Mouse (Mus musculus) frontal cortex, postnatal 14 days (tissue): Measurements from ENCODE around the gene Ugt1a6a.

Source experiments
- DNase-seq, 2 experiments: peaks; one replicate each; pipeline ENCODE4 v3.0.0; 2022; ENCODE audit warnings: low spot score in 2 of 2

Ugt1a6a gene

GRCm38 (mm10) chr1:88229566-88229965 is 95.0 kb downstream of the Ugt1a6a start:
- DNase-seq, result no peak

DNA sequence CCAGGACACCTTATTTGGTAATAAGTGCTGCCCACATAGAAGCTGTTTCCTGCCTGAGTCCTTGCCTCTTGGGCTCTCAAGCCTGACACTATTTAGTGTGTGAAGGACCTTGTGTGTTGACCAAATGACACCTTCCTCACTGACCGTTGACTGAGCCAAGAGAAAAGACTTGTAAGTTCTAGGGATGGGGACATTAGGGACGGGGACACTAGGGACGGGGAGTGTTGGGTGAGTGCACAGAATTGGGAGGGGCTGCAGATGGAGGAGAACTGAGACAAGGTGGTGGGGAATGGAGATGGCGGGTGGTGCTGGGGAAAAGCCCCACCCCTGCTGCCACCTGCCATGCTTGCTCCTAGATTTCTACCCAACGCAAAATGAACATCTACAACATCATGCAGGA is 95.4 kb downstream of the Ugt1a6a start:
- no peak for DNase-seq

- DNase-seq, result no peak
Observed at GRCm38 (mm10) chr1:88230421-88230820, 95.8 kb downstream of the Ugt1a6a start.

DNA sequence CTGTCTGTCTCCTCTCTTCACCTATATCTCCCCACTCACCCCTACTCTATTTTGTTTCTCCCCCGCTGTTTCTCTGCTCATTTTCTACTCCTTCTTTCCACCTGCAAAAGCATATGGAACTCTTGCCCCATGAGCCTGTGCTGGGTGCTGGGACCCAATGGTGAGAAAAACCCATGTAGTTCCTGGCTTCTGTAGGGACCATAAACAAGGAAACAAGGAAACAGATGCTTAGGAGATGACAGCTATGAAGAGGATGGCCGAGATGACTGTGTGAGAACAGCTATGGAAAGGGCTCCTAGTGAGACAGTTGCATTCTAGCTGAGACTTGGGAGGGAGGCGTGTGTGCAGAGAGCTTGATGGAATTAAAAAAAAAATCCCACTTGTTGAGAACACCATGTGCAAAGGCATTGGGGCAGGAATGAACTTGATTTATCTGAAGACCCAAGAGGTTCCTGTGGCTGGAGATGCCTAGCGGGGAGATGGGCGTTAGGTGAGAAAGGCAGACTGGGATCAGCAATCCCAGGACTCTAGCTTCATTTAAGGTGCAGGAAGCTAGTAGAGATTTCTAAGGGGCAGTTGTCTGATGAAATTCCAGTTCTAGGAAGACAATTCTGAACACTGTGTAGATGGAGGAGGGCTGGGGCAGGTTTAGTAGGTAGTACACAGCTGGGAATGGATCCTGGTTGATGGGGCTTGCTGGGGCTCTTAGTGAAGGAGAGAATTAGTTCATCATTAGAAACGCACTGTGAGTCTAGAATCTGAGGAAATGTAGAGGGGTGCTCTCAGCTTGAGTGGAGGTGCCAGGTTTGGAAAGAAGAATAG is 96.6 kb downstream of the Ugt1a6a start:
- DNase-seq, result no peak

- DNase-seq, result no peak
Observed at GRCm38 (mm10) chr1:88231803-88232499, 97.3 kb downstream of the Ugt1a6a start.

DNA sequence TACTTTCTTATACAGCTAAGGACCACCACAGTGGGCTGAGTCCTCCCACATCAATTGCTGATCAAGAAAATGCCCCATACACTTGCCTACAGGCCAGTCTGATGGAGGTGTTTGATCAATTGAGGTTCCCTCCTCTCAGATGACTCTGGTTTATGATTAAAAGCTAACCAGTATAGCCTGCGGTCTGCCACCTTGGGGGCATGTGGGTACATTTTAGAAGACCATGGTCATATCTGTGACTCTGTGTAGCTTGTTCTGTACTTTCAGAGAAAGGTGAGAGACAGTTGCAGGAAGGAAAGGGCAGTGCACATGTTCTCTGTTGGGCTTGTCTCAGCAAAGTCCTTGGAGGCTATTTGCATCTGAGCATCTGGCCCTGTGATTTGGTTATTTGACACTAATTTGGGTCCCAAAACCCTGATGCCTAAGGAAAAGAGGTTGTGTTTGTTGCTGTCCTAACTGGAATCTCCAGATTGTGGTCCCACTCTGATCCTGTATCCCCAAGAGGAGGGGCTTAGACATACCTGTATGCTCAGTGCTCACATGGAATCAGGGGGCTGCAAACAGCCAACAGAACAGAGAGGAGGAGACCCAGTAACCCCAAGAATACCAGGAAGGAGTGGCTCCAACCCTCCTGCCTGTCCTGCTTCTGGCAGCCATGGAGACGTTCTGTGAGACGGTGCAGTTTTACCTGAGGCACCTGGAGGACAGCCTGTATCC is 98.2 kb downstream of the Ugt1a6a start:
- no peak for DNase-seq

DNA sequence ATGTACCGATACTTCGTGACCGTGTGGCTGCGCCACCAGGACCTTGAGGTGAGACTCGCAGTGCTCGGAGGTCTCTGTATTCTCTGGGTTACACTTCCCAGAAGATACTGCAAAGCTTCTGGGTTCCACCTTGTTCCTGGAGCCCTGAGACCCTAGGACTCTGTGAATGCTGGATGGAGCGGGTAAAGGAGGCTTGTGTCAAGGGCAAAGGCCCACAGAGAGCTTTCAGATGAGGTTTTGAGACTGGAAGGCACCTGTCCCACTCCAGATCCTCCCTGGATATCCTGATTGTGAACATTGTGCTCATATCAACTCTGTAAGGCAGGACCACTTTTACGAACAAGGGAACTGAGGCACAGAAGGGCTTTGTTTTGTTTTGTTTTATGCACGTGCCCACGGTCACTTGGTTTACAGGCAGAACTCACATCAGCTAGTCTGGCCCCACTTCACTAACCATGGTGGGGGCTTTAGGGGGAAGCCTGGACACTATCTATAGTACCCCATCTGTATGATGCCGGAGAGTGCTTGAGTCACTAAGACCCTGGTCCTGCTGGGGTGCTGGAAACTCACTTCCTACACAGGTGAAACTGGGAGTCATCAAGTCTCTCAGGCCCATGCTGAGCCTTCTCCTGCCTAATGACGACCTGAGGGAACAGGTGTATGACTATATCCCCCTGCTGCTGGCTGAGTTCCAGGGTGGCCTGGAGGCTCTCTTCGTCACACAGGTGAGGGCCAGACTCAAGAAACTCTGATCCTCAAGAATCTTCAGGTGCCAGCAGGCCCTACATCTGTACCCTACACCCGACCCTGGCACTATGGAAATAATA is 99.0 kb downstream of the Ugt1a6a start:
- no peak for DNase-seq

DNA sequence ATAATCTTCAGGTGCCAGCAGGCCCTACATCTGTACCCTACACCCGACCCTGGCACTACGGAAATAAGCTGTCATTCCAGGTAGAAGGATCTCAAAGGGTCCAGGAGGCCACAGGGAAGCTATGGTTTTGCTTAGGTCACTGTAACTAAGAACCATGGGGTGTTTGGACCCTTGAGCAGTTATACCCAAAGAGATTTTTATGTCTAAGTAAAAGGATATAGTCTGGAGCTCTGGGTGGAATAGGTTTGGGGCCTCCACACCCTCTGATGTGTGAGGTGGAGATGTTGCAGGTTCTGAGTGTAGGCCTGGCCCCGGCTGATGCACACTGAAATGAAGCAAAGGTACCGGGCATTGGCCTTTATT is 99.6 kb downstream of the Ugt1a6a start:
- DNase-seq, result no peak

DNA sequence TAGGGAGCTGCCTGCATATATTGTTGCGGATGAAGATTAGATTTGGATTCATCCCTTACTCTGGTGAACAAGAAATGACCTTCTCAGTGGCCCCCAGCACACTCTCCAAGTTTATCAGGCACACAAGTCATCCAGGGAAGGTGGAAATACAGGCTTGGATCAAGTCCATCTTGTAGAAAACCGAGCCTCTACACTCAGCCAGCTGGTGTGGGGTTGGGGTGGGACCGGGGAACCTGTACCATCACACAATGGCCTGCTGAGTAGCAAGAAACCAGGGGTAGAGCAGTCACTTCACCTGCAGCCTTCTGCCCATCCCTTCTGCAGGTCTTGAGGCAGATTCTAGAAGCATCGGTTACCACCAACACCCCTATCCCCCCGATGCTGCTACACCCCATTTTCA is 100.0 kb downstream of the Ugt1a6a start:
- DNase-seq, result no peak

DNA sequence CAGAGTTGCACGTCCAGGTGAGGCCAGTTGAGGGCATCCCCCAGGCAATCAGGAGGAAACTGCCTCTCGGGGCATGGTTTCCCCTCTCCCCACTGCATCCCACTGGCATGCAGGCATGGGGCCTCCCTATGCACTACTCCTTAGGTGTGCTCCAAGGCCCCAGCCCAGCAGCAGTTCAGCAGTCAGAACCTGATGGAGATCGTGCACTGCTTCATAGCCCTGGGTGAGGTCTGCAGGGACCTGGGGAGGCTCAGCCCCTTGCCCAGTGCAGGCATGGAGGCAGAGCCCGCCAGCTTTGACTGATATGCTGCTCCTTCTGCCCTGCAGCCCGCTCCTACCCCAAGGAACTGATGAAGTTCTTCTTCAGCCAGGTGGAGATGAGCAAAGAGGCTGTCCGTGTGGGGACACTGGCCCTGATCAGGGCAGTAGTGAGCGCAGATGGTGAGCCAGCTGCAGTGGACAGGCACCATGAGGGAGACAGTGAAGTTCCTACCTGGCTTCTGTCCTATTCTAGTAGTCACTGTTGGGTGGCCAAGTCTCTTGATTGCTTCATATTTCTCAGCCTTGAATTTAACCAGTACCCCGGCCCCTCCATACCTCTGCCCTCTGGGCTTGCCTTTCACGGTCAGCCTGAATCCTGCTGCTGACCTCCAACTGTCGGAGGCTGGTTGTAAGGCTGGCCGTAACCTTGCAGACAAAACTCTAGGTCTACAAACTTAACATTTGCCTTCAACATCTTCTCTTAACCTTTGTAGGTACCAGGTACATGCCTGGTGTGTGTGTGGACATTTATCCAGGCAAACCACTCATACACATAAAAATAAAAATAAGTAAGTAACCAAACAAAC is 100.7 kb downstream of the Ugt1a6a start:
- no peak for DNase-seq

GRCm38 (mm10) chr1:88235894-88236415 is 101.3 kb downstream of the Ugt1a6a start:
- no peak for DNase-seq

- DNase-seq, result no peak
Observed at GRCm38 (mm10) chr1:88237311-88237710, 102.7 kb downstream of the Ugt1a6a start.

DNA sequence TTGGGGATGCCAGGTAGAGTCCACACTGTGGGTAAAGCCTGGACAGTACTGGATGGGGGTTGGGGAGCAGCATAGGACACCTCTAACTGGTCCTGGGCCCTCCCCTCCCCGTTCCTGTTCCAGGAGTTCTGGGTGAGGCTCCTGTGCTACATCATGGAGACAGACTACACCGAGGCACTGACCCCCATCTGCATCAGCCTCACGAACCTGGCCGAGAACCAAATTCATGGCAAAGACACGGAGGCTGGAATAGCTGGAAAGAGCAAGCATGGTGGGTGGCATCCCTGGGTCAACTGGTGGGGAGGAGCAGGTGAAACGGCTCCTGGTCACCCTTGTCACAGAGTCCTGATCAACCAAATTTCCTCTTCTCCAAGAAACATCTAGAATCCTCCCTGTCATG is 104.2 kb downstream of the Ugt1a6a start:
- DNase-seq, result no peak

DNA sequence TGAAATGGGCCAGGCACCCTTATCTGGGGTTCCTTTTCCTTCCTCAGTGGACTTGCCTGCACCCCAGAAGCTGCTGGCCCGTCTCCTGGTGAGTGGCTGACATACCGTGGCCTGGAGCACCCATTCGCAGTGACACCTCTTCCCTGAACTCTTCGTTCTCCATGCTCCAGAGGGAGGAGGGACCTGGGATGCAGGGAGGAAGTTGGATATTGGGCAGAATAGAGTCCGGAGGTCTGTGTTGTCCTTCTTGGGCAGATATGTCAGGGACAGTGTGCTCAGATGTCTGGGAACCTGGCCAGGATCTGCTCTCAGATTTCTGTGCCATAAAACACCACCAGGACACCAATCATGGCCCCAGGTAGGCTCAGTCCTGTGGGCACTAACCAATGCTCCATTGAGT is 105.5 kb downstream of the Ugt1a6a start:
- no peak for DNase-seq

- no peak for DNase-seq
Observed at GRCm38 (mm10) chr1:88240579-88240978, 106.0 kb downstream of the Ugt1a6a start.

DNA sequence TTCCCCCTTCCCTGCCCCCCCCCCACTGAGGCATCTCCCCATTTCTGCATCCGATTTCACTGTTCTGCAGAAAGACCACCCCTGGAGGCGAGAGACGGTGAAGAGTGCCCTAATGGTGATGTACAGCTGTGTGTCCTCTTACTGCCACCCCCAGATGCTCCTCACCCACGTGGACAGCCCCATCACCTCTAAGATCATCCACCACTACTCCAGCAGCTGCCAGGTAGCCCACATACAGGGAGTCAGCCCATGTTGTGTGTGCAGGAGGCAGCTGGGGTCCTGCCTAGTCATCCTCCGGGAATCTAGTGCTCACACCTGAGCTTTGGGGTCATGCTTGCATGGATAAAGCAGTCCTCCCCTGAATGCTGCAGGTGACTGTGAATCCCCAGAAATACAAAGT is 109.3 kb downstream of the Ugt1a6a start:
- DNase-seq, result no peak

DNA sequence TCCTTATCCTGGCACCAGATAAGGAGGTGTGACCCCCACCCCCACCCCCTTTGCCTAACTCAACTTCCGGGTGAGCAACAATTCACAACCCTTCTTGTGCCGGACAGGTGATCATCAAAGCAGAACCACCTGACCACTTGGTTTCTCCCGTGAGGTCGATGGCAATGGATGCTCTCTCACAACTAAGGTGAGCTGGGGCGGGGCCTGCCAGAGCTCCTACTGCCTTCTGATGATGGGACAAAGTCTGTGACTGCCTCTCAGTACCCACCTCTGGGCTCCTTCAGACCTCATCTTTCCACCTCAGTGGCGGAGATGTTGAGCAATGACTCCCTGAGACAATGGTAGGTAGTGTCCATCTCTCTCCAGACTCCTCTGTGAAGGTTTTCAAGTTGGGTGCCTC is 111.3 kb downstream of the Ugt1a6a start:
- DNase-seq, result no peak

GRCm38 (mm10) chr1:88246386-88246785 is 111.8 kb downstream of the Ugt1a6a start:
- no peak for DNase-seq

DNA sequence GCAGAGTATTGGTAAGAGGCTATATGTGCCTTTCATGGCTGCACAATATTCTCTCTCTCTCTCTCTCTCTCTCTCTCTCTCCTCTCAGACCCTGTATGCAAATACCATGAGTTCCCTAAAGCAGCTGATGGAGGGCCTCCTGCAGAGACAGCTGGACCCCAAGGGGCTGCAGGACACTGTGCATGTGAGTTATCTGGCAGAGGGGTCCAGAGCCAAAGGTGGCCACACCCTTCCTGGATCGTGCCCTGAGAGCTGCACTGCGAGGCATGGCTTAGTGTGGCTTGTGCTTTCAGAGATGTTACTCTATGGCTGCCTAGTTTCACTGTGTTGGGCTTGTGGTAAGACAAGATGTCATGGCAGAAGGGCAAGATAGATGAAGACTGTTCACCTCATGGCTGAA is 113.1 kb downstream of the Ugt1a6a start:
- DNase-seq, result no peak

GRCm38 (mm10) chr1:88248658-88249057 is 114.0 kb downstream of the Ugt1a6a start:
- DNase-seq, result no peak

DNA sequence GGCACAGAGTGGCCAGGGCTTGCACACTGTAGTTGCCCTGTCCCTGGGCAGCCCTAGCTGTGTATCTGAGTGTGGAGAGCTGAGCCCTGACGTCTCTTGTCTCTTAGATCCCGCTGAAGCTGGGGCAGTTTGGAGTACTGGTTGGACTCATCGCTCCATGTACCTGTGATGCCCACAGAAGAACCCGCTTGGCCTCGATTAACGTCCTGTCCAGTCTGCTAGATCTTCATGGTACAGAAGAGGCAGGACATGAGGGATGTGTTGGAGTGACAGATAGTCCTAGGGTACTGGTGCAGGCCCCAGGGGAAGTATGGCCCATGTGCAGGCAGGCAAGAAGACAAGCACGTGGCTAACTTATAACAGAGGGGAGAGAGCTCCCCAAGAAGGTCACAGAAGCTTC is 115.0 kb downstream of the Ugt1a6a start:
- no peak for DNase-seq
